ENCODE assay signal across 8 mouse cellular contexts in genomic region chr10:90969355-90970174, GRCm38 (mm10).
DNase-seq lines count a peak whose midpoint lies in the region; ATAC-seq and TF ChIP-seq lines count a peak whose summit lies in the region.

No protein-coding gene starts in this region.

- WGBS in forebrain, postnatal 0 days, result 8% methylated on average over 71 of the region's 72 CpGs
- WGBS in hindbrain, embryonic 12.5 days, result 3% methylated on average over 72 of the region's 72 CpGs
- 5% methylated on average over 72 of the region's 72 CpGs for WGBS in liver, embryonic 13.5 days (ENCODE audit: insufficient replicate concordance)

- no peaks in the 10 kb centered on the region for H3K9me3 ChIP-seq in forebrain, postnatal 0 days (ENCODE audit: low read length)
- H3K9me3 ChIP-seq in hindbrain, embryonic 12.5 days (replicated peaks), result no peaks in the 10 kb centered on the region
- H3K9me3 ChIP-seq in liver, embryonic 13.5 days (replicated peaks), result no peaks in the 10 kb centered on the region

- H3K27ac ChIP-seq in brown adipose tissue, adult 24 weeks (replicated peaks; ENCODE audit: low read depth, low read length), result no peak overlapping the region
- no peak overlapping the region for H3K27ac ChIP-seq in forebrain, postnatal 0 days (ENCODE audit: low read depth, low read length)
- H3K27ac ChIP-seq in hindbrain, embryonic 12.5 days, result no peak overlapping the region
- no peak overlapping the region for H3K27ac ChIP-seq in liver, embryonic 13.5 days

- peak; percentile 32 for ATAC-seq in forebrain, postnatal 0 days
- ATAC-seq in hindbrain, embryonic 12.5 days (ENCODE audit: low FRiP score), result peak; percentile 49
- no peak for ATAC-seq in liver, embryonic 13.5 days (ENCODE audit: low read depth)
- peak; percentile 44 for ATAC-seq in neutrophil, adult 5-6 weeks (ENCODE audit: extremely low read depth, insufficient number of reproducible peaks, low FRiP score, poor library complexity, severe bottlenecking)

- no peak for TF ChIP-seq CTCF in forebrain, postnatal 0 days (IDR thresholded peaks at IDR 0.05; ENCODE audit: low read depth)

- DNase-seq in cerebellum, adult 11 months, result peak; percentile 32
- DNase-seq in cerebellum, adult 9-10 months, result no peak
- DNase-seq in forebrain, postnatal 0 days, result peak; percentile 36
- DNase-seq in liver, embryonic 13.5 days, result no peak
- DNase-seq in frontal cortex, postnatal 14 days (ENCODE audit: low spot score in 2 of 2), result no peak

- peak overlapping the region; percentile 74 for H3K4me2 ChIP-seq in forebrain, postnatal 0 days (ENCODE audit: low read depth)
- peak overlapping the region; percentile 93 for H3K4me2 ChIP-seq in hindbrain, embryonic 12.5 days (replicated peaks)
- peak overlapping the region; percentile 67 for H3K4me2 ChIP-seq in liver, embryonic 13.5 days

- peak overlapping the region; percentile 37 for H3K4me3 ChIP-seq in brown adipose tissue, adult 24 weeks (ENCODE audit: insufficient read depth, low read depth, low read length)
- peak overlapping the region; percentile 35 for H3K4me3 ChIP-seq in forebrain, postnatal 0 days (ENCODE audit: low read depth, low read length)
- peak overlapping the region; percentile 41 for H3K4me3 ChIP-seq in hindbrain, embryonic 12.5 days
- H3K4me3 ChIP-seq in liver, embryonic 13.5 days (replicated peaks), result peak overlapping the region; percentile 46

- H3K27me3 ChIP-seq in forebrain, postnatal 0 days (ENCODE audit: insufficient read depth, low read length), result no peaks in the 10 kb centered on the region
- peaks cover 40% of the 10 kb centered on the region for H3K27me3 ChIP-seq in hindbrain, embryonic 12.5 days
- H3K27me3 ChIP-seq in liver, embryonic 13.5 days, result peaks cover 54% of the 10 kb centered on the region

- H3K9ac ChIP-seq in forebrain, postnatal 0 days, result peak overlapping the region; percentile 45
- H3K9ac ChIP-seq in hindbrain, embryonic 12.5 days, result peak overlapping the region; percentile 59
- no peak overlapping the region for H3K9ac ChIP-seq in liver, embryonic 13.5 days

- no peaks in the 10 kb centered on the region for H3K4me1 ChIP-seq in brown adipose tissue, adult 24 weeks (ENCODE audit: control insufficient read depth, insufficient read depth, insufficient read length, low read length)
- H3K4me1 ChIP-seq in forebrain, postnatal 0 days (ENCODE audit: insufficient read depth), result peaks cover 12% of the 10 kb centered on the region
- peaks cover 28% of the 10 kb centered on the region for H3K4me1 ChIP-seq in hindbrain, embryonic 12.5 days
- peaks cover 9% of the 10 kb centered on the region for H3K4me1 ChIP-seq in liver, embryonic 13.5 days (replicated peaks)

- peaks cover 3% of the 10 kb centered on the region; the same call in 1 of the 2 replicates for H3K36me3 ChIP-seq in forebrain, postnatal 0 days (ENCODE audit: insufficient read depth)
- no peaks in the 10 kb centered on the region for H3K36me3 ChIP-seq in hindbrain, embryonic 12.5 days
- H3K36me3 ChIP-seq in liver, embryonic 13.5 days, result no peaks in the 10 kb centered on the region

Comparison
In these comparisons a context has a peak if more than half of its experiments do, and no peak if none do; other contexts are left out.
1. DNase-seq: peak in cerebellum, adult 11 months (single experiment) and forebrain, postnatal 0 days (single experiment); none in cerebellum, adult 9-10 months (single experiment), liver, embryonic 13.5 days (single experiment) and frontal cortex, postnatal 14 days (0 of 2).
2. Peak in every context shown above with its lines, with median percentiles within 50 percentile points of each other: H3K4me3 ChIP-seq and H3K4me2 ChIP-seq.